Mouse (Mus musculus) brain, embryonic 14.5 days (tissue): ENCODE measurements at regions not wholly inside any gene's neighbourhood (a gene's known extent, or its start where the extent isn't known, plus 50 kb on each side); places are given as distances from the start of the nearest gene placed in this dataset.

Experiments used
- CTCF ChIP-seq: fragments of 200-500 bp; IDR thresholded peaks from 2 replicates; pipeline ENCODE4 v1.5.1; 2012; ENCODE audit warnings: inconsistent platforms, mild to moderate bottlenecking, moderate library complexity, borderline replicate concordance; ENCODE audit not compliant: insufficient read depth, insufficient read length; ENCODE audit errors: extremely low read depth
- POLR2A ChIP-seq: fragments of 200-500 bp; IDR thresholded peaks from 2 replicates; pipeline ENCODE4 v1.6.1; 2012; ENCODE audit warnings: mild to moderate bottlenecking, inconsistent platforms, borderline replicate concordance; ENCODE audit not compliant: poor library complexity, insufficient read depth, insufficient read length, severe bottlenecking; ENCODE audit errors: extremely low read depth

- no peak for TF ChIP-seq CTCF
- TF ChIP-seq POLR2A = no peak
Observed at GRCm38 (mm10) chr16:24211588-24211987, 181.7 kb upstream of the Lpp start.
